In genomic region chr2:104687261-104687660, GRCm38 (mm10) we compare ENCODE assay signal across 31 mouse cellular contexts. TPM values are rescaled to one million over a fixed set of nuclear protein-coding genes. Genes with fewer than 3 reads are reported as not detected.
DNase-seq lines count a peak whose midpoint lies in the region; ATAC-seq and TF ChIP-seq lines count a peak whose summit lies in the region.
"Had no signal": no experiment of that assay in that cellular context is flagged by ENCODE, and none has a peak within 500 bp of the region (broad histone marks: within the 10 kb centered on the region; RNA-seq: fewer than 3 reads in every experiment).

No protein-coding gene starts in this region.

- no peak overlapping the region for H3K27ac ChIP-seq in heart, embryonic 10.5 days
- peak overlapping the region; percentile 11; the same call in 1 of the 2 replicates for H3K27ac ChIP-seq in bone marrow macrophage, adult 2 months (ENCODE audit: insufficient read depth, low read depth, low read length)
- H3K27ac ChIP-seq: embryonic facial prominence, embryonic 10.5 days; hindbrain, embryonic 12.5 days; kidney, embryonic 15.5 days; midbrain, embryonic 15.5 days; neural tube, embryonic 15.5 days had no signal

- peak; percentile 65 for DNase-seq in heart, embryonic 10.5 days (ENCODE audit: low spot score)
- DNase-seq in heart, postnatal 4 days, result no peak
- DNase-seq in 416B (ENCODE audit: low read depth), result peak; percentile 87
- no peak for DNase-seq in left cerebral cortex, postnatal 36 days (ENCODE audit: low spot score in 2 of 2)
- no peak for DNase-seq in embryo, embryonic 10 days (ENCODE audit: low spot score)
- no peak for DNase-seq in heart, adult 8-10 months (ENCODE audit: low spot score)
- DNase-seq: adrenal gland, postnatal 10 days; cerebellum, adult 9-10 months; forebrain, postnatal 0 days; gastrocnemius, postnatal 25 days; kidney, adult 11 months; kidney, postnatal 4 days; liver, postnatal 0 days; lung, postnatal 14 days; right cerebral cortex, postnatal 14 days; thymus, postnatal 36 days had no signal

- WGBS in heart, embryonic 10.5 days, result 71% methylated on average over 3 of the region's 3 CpGs

- no peaks in the 10 kb centered on the region for H3K9me3 ChIP-seq in heart, embryonic 10.5 days
- H3K9me3 ChIP-seq: embryonic facial prominence, embryonic 10.5 days; G1E; hindbrain, embryonic 12.5 days; kidney, embryonic 15.5 days; midbrain, embryonic 15.5 days; neural tube, embryonic 15.5 days had no signal

- no peak for TF ChIP-seq POLR2A in bone marrow macrophage, adult 2 months (IDR thresholded peaks at IDR 0.05; ENCODE audit: borderline replicate concordance, low read depth, low read length)

- no peak for TF ChIP-seq CTCF in bone marrow macrophage, adult 2 months (IDR thresholded peaks at IDR 0.05; ENCODE audit: low read depth, low read length)

- no peaks in the 10 kb centered on the region for H3K27me3 ChIP-seq in heart, embryonic 10.5 days (ENCODE audit: insufficient read depth, poor library complexity, severe bottlenecking)
- H3K27me3 ChIP-seq: hindbrain, embryonic 12.5 days; kidney, embryonic 15.5 days; midbrain, embryonic 15.5 days; neural tube, embryonic 15.5 days had no signal

- no peak overlapping the region for H3K4me3 ChIP-seq in heart, embryonic 10.5 days
- H3K4me3 ChIP-seq in bone marrow macrophage, adult 2 months (ENCODE audit: insufficient read depth, low read length), result no peak overlapping the region
- H3K4me3 ChIP-seq: embryonic facial prominence, embryonic 10.5 days; hindbrain, embryonic 12.5 days; kidney, embryonic 15.5 days; midbrain, embryonic 15.5 days; neural tube, embryonic 15.5 days had no signal

- ATAC-seq in megakaryocyte, adult 5-6 weeks (ENCODE audit: poor library complexity, severe bottlenecking), result peak; percentile 79
- ATAC-seq: forebrain, postnatal 0 days; liver, postnatal 0 days; midbrain, embryonic 15.5 days had no signal

- intact Hi-C loops in left cerebral cortex, postnatal 36 days (cut with DNase I), result loop anchor here (5.0 kb wide), 1 partner anchor 60 kb away; no protein-coding TSS in a partner anchor

- peaks cover 7% of the 10 kb centered on the region for H3K36me3 ChIP-seq in heart, embryonic 10.5 days
- H3K36me3 ChIP-seq: G1E had no signal

- peaks cover 10% of the 10 kb centered on the region for H3K4me1 ChIP-seq in heart, embryonic 10.5 days
- peaks cover 32% of the 10 kb centered on the region for H3K4me1 ChIP-seq in bone marrow macrophage, adult 2 months (ENCODE audit: control insufficient read depth, insufficient read depth, low read length)
- H3K4me1 ChIP-seq: embryonic facial prominence, embryonic 10.5 days; hindbrain, embryonic 12.5 days; kidney, embryonic 15.5 days; midbrain, embryonic 15.5 days had no signal

RNA-seq across cellular contexts. Expression of gene Tcp11l1, which starts 24.7 kb away (rescaled TPM):
- 35.0 and 36.4 TPM in 2 replicates for polyA plus RNA-seq in heart, embryonic 10.5 days (2016; fragmentation: Nextera tagmentation; extraction: Ambion mirVana)
- total RNA-seq in heart, postnatal 4 days (2021), result 10 to 100 TPM in 1 of 2 experiments, 1 to 10 TPM in 1; 7.3 to 10.3 TPM
- 21.9 and 22.0 TPM in 2 replicates for polyA plus RNA-seq in bone marrow macrophage, adult 2 months (2012; ENCODE audit: insufficient read depth, insufficient read length, missing spikeins)
- 10.6 and 14.6 TPM in 2 replicates for total RNA-seq in megakaryocyte, adult 5-6 weeks (2015)
- 3.0 and 6.7 TPM in 2 replicates for total RNA-seq in megakaryocyte, adult 5-6 weeks (2017)
- total RNA-seq in left cerebral cortex, postnatal 36 days (2021), result 10 to 100 TPM; 38.5 to 40.7 TPM
- total RNA-seq in heart, adult 8-10 months (2022), result 10 to 100 TPM in 2 of 4 experiments, 1 to 10 TPM in 2; 8.4 to 10.7 (median 9.7) TPM

RNA-seq across cellular contexts. Expression of gene Pin1rt1, which starts 28.9 kb away (rescaled TPM):
- polyA plus RNA-seq in heart, embryonic 10.5 days (2016; fragmentation: Nextera tagmentation; extraction: Ambion mirVana), result not detected in 2 replicates
- total RNA-seq in heart, postnatal 4 days (2021), result not detected
- polyA plus RNA-seq in bone marrow macrophage, adult 2 months (2012; ENCODE audit: insufficient read depth, insufficient read length, missing spikeins), result not detected in 2 replicates
- total RNA-seq in megakaryocyte, adult 5-6 weeks (2015), result not detected in 2 replicates
- not detected in 2 replicates for total RNA-seq in megakaryocyte, adult 5-6 weeks (2017)
- not detected for total RNA-seq in left cerebral cortex, postnatal 36 days (2021)
- total RNA-seq in heart, adult 8-10 months (2022), result not detected
- total RNA-seq: adrenal gland, postnatal 10 days; forebrain, postnatal 0 days; G1E; gastrocnemius, postnatal 25 days; layer of hippocampus, postnatal 10 days; left cerebral cortex, adult 8-10 months; liver, adult 2 months had no signal
- polyA plus RNA-seq: brain, embryonic 14.5 days; forebrain, postnatal 0 days; G1E; heart, postnatal 0 days; kidney, embryonic 15.5 days; limb, embryonic 11.5 days; liver, adult 2 months; liver, postnatal 0 days; stomach, embryonic 14.5 days had no signal

RNA-seq across cellular contexts. Expression of gene Depdc7, which starts 55.4 kb away (rescaled TPM):
- 3.8 and 5.5 TPM in 2 replicates for polyA plus RNA-seq in heart, embryonic 10.5 days (2016; fragmentation: Nextera tagmentation; extraction: Ambion mirVana)
- total RNA-seq in heart, postnatal 4 days (2021), result 1 to 10 TPM; 2.7 to 2.8 TPM
- polyA plus RNA-seq in bone marrow macrophage, adult 2 months (2012; ENCODE audit: insufficient read depth, insufficient read length, missing spikeins), result 13.1 and 14.4 TPM in 2 replicates
- 14.2 and 15.3 TPM in 2 replicates for total RNA-seq in megakaryocyte, adult 5-6 weeks (2015)
- total RNA-seq in megakaryocyte, adult 5-6 weeks (2017), result 14.0 and 20.2 TPM in 2 replicates
- 1 to 10 TPM in 1 of 2 experiments, under 1 TPM in 1; 0.96 to 1.7 TPM for total RNA-seq in left cerebral cortex, postnatal 36 days (2021)
- 1 to 10 TPM in 3 of 4 experiments, under 1 TPM in 1; 0.57 to 1.8 (median 1.2) TPM for total RNA-seq in heart, adult 8-10 months (2022)

Comparison
In these comparisons a context has a peak if more than half of its experiments do, and no peak if none do; other contexts are left out.
1. DNase-seq: peak in heart, embryonic 10.5 days (single experiment) and 416B (single experiment); none in heart, postnatal 4 days (single experiment), left cerebral cortex, postnatal 36 days (0 of 2), embryo, embryonic 10 days (single experiment) and heart, adult 8-10 months (single experiment).